Mouse (Mus musculus) yolk sac, embryonic 10.5 days (tissue): ENCODE measurements around the gene Spata2.

ENCODE experiments used
- DNase-seq: peaks from one replicate; pipeline ENCODE4 v3.0.0-alpha.2; 2017; ENCODE audit warnings: low spot score

Gene Spata2

DNA sequence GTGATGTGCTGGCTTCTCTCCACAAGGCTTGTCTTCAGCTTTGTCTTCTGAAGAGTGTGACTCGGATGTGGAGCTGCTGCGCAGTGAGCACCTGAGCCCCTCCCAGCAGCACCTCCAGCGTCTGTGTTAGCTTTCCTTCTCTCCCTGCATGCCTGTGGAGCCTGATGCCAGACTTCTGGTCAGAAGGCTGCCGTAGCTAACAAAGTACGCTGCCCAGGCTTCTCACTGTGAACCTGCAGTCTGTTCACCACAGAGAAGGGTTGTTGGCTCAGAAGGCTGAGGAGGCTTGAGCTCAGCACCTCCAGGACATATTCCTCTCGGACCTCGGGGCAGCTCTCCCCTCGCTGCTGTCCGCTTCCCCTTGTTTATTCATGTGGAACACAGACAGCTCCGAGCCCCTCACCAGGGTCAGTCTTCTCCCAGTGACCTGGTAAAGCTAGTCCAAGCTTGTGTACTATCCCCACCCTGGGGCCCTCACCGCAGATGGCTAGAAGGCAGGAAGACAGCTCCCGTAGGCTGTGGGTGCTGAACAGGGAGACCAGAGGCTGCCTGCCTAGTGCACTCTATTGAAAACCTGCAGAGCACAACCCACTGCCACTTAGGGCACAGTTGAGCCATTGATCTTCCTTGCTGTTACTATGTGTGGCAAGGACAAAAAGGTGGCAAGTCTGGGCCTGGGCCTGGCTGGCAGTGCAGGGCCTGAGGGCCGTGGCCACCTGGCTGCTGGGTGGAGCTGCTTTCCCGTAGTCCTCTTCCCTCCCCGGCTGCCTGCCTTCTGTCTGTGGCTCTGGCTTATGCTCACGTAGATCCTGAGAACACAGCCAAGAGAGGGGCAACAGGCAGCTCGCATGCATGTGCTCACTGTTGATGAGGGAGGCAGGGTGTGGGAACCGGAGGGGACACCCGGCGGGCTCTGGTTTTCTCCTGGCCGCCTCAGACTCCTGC lies 43.1 kb downstream of the Spata2 start:
- DNase-seq: no peak

DNA sequence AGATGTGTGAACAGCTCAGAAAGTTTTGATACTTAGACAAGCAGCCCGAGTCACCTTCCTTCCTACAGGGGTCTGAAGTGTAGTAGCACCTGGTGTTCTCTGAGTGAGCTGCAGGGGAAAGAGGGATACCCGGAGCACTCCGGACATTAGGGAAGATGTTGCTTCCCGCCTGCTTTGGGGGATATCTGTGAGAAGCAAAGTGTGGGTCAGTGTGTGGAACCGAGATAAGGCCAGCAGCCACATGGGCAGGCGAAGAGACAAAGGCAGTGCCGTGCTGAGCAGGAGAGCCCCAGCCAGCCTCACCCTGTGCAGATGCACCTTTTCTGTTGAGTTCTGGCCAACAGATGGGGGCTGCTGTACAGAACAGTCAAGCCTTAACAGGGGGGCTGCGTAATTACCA lies 45.1 kb downstream of the Spata2 start:
- no peak for DNase-seq

DNA sequence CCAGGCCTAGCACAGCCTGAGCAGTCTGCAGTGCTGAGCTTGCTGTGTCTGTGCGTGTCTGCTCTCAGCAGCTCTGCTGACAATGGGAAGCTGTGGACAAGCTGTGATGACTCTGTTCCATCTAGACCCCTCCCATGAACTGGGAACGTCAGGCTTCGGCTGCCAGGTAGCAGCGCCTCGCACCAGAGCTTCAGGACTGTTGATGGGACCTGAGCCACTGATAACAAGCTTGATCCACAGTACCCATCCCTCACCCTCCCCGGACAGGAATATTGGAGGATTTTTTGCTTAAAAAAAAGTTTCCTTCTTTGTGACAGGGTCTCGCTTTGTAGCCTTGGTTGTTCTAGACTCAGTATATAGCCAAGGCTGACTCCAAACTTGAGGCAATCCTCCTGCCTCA lies 45.5 kb downstream of the Spata2 start:
- no peak for DNase-seq

DNA sequence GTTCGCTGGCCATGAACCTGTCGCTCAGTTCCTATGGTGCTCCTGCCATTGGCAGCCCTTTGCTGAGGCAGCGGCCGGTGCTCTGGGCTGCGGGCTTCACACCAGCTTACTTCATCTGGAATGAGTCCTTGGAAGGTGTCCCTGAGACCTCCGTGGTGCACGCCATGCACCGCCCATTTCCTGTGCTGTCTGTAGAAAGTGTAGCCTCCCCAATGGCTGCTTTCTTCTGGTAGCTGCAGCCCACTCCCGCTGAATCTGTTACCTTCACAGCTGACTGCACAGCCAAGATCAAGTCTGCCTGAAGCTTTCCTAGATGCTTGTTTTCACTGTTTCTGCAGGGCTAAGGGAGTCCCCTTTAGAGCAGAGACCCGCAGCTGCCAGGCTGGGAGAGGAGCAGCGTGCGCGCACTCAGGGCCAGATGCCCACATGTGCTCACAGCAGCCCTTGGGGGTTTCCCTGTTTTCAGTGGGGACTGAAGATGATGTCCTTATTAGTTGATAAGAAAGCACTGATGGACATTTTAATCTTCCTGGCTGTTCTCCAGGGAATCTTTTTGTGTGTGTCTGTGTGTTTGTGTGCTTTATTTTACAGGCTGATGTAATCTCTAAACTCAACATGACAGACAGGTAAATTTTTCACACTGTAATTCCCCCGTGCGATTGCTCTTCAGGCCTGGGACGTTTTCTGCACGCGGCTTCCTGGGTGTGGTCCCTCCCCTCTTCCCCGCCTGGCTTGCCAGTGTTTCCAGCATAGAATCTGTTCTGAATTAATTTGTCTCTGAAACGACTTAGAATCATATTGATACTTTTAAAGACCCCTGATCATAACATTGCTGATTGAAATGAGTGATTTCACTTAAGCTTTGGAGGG lies 46.5 kb downstream of the Spata2 start:
- DNase-seq: no peak

DNA sequence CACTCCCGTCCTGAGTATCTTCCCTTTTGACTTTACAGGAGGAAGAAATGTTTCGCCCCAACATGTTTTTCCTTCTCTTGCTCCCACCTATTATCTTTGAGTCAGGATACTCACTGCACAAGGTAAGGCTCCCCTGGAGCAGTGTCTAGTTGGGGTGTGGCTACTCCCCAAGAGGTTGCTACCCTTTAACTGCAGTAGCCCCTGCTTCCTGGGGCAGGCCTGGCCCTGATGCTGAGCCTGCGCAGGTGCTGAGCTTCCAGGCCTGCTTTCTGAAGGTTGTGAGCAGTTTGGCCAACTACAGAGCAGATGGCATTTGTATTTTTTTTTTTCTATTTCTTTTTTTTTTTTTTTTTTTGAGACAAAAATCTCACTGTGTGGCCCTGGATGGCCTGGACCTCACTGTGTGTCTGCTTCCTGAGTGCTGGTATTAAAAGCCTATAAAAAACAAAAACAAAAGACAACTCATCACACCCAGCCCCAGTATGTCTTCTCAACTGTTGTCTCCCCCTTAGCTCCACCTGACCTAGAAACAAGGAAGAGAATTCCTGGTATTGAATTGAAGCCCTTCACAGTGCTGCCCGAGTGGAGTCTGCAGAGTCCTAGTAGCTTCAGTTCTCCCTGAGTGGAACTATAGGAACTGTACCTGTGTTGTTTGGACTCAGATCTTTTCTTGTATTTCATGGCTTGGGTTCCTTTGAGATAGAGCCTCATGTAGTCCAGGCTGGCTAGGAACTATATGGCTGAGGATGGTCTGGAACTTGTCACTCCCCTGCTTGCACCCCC lies 49.1 kb downstream of the Spata2 start:
- DNase-seq: no peak

DNA sequence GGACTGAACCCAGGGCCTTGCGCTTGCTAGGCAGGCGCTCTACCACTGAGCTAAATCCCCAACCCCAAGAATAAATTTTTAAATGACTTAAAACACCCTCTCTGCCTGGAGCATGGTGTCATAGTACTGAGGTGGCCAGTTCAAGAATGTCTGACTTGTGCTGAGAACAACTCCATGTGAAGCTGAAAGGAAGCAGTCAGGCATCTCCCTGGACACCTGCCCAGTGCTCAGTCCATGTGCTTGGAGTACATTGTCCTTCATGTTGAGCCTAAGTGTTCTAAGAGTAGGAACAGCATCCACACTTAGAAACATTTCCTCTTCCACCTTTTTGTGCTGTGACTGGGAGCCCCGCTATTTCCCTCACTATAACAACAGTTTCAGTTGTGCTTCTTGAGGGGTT lies 53.3 kb downstream of the Spata2 start:
- DNase-seq: no peak

DNA sequence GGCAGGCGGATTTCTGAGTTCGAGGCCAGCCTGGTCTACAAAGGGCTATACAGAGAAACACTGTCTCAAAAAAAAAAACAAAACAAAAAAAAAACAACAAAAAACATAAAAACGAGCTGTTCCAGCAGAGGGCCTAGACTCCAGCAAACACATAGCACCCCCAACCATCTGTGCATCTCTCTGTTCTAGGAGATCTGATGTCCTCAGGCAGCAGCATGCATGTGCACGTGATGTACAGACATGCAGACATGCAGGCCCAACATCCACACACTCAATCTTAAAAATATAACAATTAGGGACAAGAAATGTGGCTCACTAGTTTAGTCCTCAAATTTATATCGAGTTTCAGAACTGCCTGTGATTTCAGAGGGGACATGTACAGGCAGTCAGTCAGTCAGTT lies 56.3 kb downstream of the Spata2 start:
- no peak for DNase-seq

DNA sequence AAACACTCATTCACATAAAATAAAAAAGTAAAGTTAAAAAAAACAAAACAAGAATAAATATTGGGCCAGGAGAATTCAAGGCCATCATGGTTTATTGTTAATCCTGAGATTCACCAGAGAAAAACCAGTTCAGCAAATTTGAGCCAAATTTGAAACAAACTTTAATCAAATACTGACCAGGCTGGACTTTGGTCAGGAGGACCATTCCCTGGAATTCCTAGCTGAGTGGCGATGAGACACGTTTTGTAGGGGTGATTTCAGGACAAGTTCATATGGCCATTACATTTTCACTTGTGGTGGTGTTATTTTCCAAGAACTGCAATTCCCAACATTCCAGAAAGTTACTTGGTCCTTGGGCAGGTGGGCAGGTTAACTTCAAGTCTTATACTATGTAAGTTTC lies 57.1 kb downstream of the Spata2 start:
- no peak for DNase-seq

DNA sequence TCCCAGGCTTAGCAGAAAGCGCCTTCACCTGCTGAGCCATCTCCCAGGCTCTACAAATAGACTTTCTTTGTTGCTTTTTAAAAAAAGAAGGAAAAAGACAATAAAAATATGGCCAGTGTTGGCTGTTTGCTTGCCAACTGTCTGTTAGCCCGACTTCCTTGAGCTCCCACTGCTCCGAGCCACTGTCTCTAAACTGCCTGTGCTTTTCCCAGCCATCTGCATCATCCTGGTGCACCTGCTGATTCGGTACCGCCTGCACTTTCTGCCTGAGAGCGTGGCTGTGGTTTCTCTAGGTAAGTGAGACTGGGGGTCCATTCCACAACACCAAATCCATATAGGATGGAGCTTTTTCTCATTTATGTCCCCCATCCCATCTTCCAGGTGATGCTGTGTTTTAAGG lies 58.1 kb downstream of the Spata2 start:
- no peak for DNase-seq

DNA sequence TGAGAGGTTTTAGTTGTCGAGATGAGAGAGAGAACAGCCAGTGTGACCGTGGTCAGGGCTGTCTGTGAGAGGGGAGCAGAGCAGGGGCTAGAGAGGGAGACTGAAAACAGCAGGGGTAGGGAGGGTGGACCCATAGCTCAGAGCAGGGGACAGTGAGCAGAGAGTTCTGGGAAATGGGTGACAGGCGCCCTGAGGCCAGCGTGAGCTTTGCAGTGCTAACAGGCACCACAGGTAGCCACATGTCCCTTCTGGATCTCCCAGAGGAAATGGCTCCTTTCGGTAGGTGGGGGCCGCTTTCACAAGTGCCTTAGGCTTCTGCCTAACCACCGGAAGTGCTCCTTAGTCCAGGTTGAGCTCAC lies 61.3 kb downstream of the Spata2 start:
- no peak for DNase-seq
